ENCODE assay signal across 16 mouse cellular contexts in the genomic region with DNA sequence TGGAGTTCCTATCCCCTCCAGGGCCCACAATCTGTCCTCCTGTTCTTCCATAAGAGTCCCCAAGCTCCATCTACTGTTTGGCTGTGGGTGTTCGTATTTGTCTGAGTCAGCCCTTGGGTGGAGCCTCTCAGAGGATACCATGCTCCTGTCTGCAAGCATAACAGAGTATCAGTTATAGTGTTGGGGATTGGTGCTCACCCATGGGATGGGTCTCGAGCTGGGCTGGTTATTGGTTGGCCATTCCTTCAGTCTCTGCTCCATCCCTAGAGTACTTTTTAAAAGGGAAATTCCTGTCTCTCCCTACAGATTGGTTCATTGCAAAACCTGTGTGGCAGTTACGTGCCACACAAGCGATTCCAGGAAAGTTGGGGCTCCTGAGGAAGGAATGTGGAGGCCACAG.
"Had no signal": no experiment of that assay in that cellular context is flagged by ENCODE, and none has a peak within 500 bp of the region (broad histone marks: within the 10 kb centered on the region; RNA-seq: fewer than 3 reads in every experiment).

No protein-coding gene starts in this region.

- DNase-seq: lung, adult 2 months; lung, postnatal 14 days; lung, postnatal 36 days; right cerebral cortex, postnatal 14 days; thymus, postnatal 14 days; thymus, postnatal 36 days had no signal

- H3K4me3 ChIP-seq: lung, embryonic 15.5 days; megakaryocyte, embryonic 14.5 days; midbrain, embryonic 13.5 days; midbrain, embryonic 15.5 days; neural tube, embryonic 12.5 days; stomach, embryonic 15.5 days had no signal

- ATAC-seq: lung, postnatal 0 days; midbrain, embryonic 13.5 days; midbrain, embryonic 15.5 days had no signal

- H3K27ac ChIP-seq: lung, embryonic 15.5 days; macrophage; midbrain, embryonic 13.5 days; midbrain, embryonic 15.5 days; neural tube, embryonic 12.5 days; stomach, embryonic 15.5 days; stomach, postnatal 0 days had no signal

- H3K4me1 ChIP-seq: lung, embryonic 15.5 days; neural tube, embryonic 12.5 days; stomach, embryonic 15.5 days had no signal

- H3K36me3 ChIP-seq: lung, embryonic 15.5 days; midbrain, embryonic 13.5 days; midbrain, embryonic 15.5 days; neural tube, embryonic 12.5 days; stomach, embryonic 15.5 days had no signal

- H3K9ac ChIP-seq: lung, embryonic 15.5 days; midbrain, embryonic 13.5 days; midbrain, embryonic 15.5 days; neural tube, embryonic 12.5 days; stomach, embryonic 15.5 days had no signal

- H3K9me3 ChIP-seq: lung, embryonic 15.5 days; midbrain, embryonic 13.5 days; midbrain, embryonic 15.5 days; neural tube, embryonic 12.5 days; stomach, embryonic 15.5 days had no signal

- H3K27me3 ChIP-seq: lung, embryonic 15.5 days; midbrain, embryonic 13.5 days; midbrain, embryonic 15.5 days; neural tube, embryonic 12.5 days; stomach, embryonic 15.5 days had no signal

- H3K4me2 ChIP-seq: lung, embryonic 15.5 days; midbrain, embryonic 11.5 days; midbrain, embryonic 13.5 days; midbrain, embryonic 15.5 days; neural tube, embryonic 12.5 days; stomach, embryonic 15.5 days had no signal
